Mouse (Mus musculus): ENCODE results near the gene Tnfaip8l3. TPM values are rescaled to one million over a fixed set of nuclear protein-coding genes. Genes with fewer than 3 reads are reported as not detected.
A peak's percentile ranks its signal among the peaks of the same experiment; 100 is the strongest.
"Not testable (repeated sequence)": the region's sequence is repeated elsewhere in the genome, so short reads cannot be mapped to it uniquely, and the experiment has no call there.

Gene Tnfaip8l3
- polyA plus RNA-seq, 1 experiment from 2014 or later, result 0.43 TPM

GRCm38 (mm10) chr9:54063655-54064054, 4.5 kb downstream of the Tnfaip8l3 start:
- no peak overlapping the region for H3K9ac ChIP-seq
- ATAC-seq (ENCODE audit: low FRiP score), result no peak

DNA sequence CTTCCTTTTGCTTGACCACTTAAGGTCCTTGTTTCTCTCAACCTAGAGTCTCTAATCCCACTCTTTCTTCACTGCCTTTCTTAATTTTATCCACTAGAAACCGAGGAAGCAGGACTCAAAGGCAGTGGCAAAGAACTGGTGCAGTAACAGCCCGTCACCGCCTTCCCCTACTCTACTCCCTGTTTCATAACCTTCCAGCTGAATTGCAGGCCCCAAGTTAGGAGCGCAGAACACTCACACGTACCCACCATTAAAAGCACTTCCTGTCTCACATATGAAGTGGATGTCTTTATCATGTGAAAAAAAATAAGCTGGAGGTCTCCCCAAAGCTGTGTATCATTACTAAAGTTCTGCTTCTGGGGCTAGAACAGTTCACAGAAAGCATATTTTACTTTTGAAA, 6.5 kb downstream of the Tnfaip8l3 start:
- Histone ChIP-seq H3K4me1 (replicated peaks) (peaks cover 13% of the 10 kb centered on the region; the same call in 1 of the 2 replicates), H3K9me3 (no peaks in the 10 kb centered on the region), H3K4me2 (no peak overlapping the region), H3K4me3 (no peak overlapping the region), H3K9ac (no peak overlapping the region), H3K36me3 (no peaks in the 10 kb centered on the region), H3K27ac (no peak overlapping the region), H3K27me3 (peaks cover 11% of the 10 kb centered on the region)
- 79% methylated on average over 5 of the region's 5 CpGs for WGBS
- no peak for ATAC-seq (ENCODE audit: low FRiP score)

More at GRCm38 (mm10) chr9:54063655-54064054, 4.5 kb downstream of the Tnfaip8l3 start:
- Histone ChIP-seq H3K9me3 (no peaks in the 10 kb centered on the region), H3K27me3 (peaks cover 28% of the 10 kb centered on the region), H3K4me3 (no peak overlapping the region), H3K4me1 (replicated peaks) (peaks cover 25% of the 10 kb centered on the region), H3K4me2 (no peak overlapping the region), H3K27ac (no peak overlapping the region), H3K36me3 (no peaks in the 10 kb centered on the region)
- 90% methylated on average over 3 of the region's 3 CpGs for WGBS

- Histone ChIP-seq H3K27ac (no peak overlapping the region), H3K36me3 (no peaks in the 10 kb centered on the region), H3K4me2 (no peak overlapping the region), H3K9ac (no peak overlapping the region), H3K4me1 (replicated peaks) (no peaks in the 10 kb centered on the region), H3K4me3 (no peak overlapping the region), H3K9me3 (no peaks in the 10 kb centered on the region), H3K27me3 (no peaks in the 10 kb centered on the region)
- no peak for ATAC-seq (ENCODE audit: low FRiP score)
- WGBS, result 93% methylated on average over 3 of the region's 3 CpGs
These were observed 16.7 kb downstream of the Tnfaip8l3 start for GRCm38 (mm10) chr9:54051298-54052068.

GRCm38 (mm10) chr9:54048978-54049377, 19.2 kb downstream of the Tnfaip8l3 start:
- ATAC-seq (ENCODE audit: low FRiP score), result no peak
- H3K36me3 ChIP-seq, result no peaks in the 10 kb centered on the region
- no peak overlapping the region for H3K9ac ChIP-seq
- no peak overlapping the region for H3K4me3 ChIP-seq
- WGBS, result 78% methylated on average over 5 of the region's 5 CpGs
- no peak overlapping the region for H3K27ac ChIP-seq
- no peaks in the 10 kb centered on the region for H3K9me3 ChIP-seq
- no peak overlapping the region for H3K4me2 ChIP-seq
- H3K4me1 ChIP-seq (replicated peaks), result no peaks in the 10 kb centered on the region
- H3K27me3 ChIP-seq, result no peaks in the 10 kb centered on the region

- H3K27me3 ChIP-seq, result no peaks in the 10 kb centered on the region
- 73% methylated on average over 5 of the region's 5 CpGs for WGBS
- no peak for ATAC-seq (ENCODE audit: low FRiP score)
These were observed 25.1 kb downstream of the Tnfaip8l3 start for GRCm38 (mm10) chr9:54043067-54043466.

GRCm38 (mm10) chr9:54037717-54038116, 30.5 kb downstream of the Tnfaip8l3 start:
- no peak for ATAC-seq (ENCODE audit: low FRiP score)

More at GRCm38 (mm10) chr9:54043067-54043466, 25.1 kb downstream of the Tnfaip8l3 start:
- no peak overlapping the region for H3K27ac ChIP-seq
- no peaks in the 10 kb centered on the region for H3K36me3 ChIP-seq
- no peak overlapping the region for H3K4me3 ChIP-seq
- H3K4me1 ChIP-seq (replicated peaks), result no peaks in the 10 kb centered on the region
- H3K9ac ChIP-seq, result no peak overlapping the region
- H3K4me2 ChIP-seq, result no peak overlapping the region
- H3K9me3 ChIP-seq, result no peaks in the 10 kb centered on the region

DNA sequence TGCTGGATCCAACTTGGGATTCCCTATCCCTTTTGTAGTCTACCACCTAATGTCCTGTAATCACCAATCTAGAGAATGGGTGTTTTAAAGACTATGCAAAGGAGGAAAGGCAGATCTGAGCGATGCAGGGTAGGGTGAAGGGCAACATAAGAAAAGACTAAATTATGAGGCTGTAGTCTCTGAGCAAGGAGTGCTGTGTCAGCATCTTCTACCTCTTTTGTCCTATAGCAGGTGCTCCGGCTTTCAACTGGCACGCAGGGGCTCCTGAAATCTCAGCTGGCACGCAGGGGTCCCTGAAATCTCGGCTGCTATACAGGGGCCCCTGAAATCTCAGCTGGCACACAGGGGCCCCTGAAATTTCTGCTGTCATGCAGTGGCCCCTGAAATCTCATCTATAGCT, 33.5 kb downstream of the Tnfaip8l3 start:
- ATAC-seq (ENCODE audit: low FRiP score), result no peak
- Histone ChIP-seq H3K36me3 (no peaks in the 10 kb centered on the region), H3K27me3 (no peaks in the 10 kb centered on the region), H3K4me1 (replicated peaks) (peaks cover 10% of the 10 kb centered on the region), H3K9me3 (no peaks in the 10 kb centered on the region), H3K4me3 (no peak overlapping the region), H3K27ac (no peak overlapping the region), H3K4me2 (no peak overlapping the region), H3K9ac (no peak overlapping the region)
- 82% methylated on average over 5 of the region's 5 CpGs for WGBS

More at GRCm38 (mm10) chr9:54037717-54038116, 30.5 kb downstream of the Tnfaip8l3 start:
- WGBS, result 49% methylated on average over 9 of the region's 9 CpGs
- Histone ChIP-seq H3K4me2 (no peak overlapping the region), H3K4me1 (replicated peaks) (peaks cover 10% of the 10 kb centered on the region), H3K36me3 (no peaks in the 10 kb centered on the region), H3K27ac (no peak overlapping the region), H3K4me3 (no peak overlapping the region), H3K9ac (no peak overlapping the region), H3K27me3 (no peaks in the 10 kb centered on the region), H3K9me3 (no peaks in the 10 kb centered on the region)

GRCm38 (mm10) chr9:54022795-54023194, 45.4 kb downstream of the Tnfaip8l3 start:
- Histone ChIP-seq H3K4me1 (replicated peaks) (no peaks in the 10 kb centered on the region), H3K9me3 (no peaks in the 10 kb centered on the region), H3K4me2 (no peak overlapping the region), H3K4me3 (no peak overlapping the region), H3K27ac (no peak overlapping the region), H3K36me3 (no peaks in the 10 kb centered on the region), H3K27me3 (no peaks in the 10 kb centered on the region), H3K9ac (no peak overlapping the region)
- no peak for ATAC-seq (ENCODE audit: low FRiP score)
- WGBS, result 86% methylated on average over 3 of the region's 3 CpGs

DNA sequence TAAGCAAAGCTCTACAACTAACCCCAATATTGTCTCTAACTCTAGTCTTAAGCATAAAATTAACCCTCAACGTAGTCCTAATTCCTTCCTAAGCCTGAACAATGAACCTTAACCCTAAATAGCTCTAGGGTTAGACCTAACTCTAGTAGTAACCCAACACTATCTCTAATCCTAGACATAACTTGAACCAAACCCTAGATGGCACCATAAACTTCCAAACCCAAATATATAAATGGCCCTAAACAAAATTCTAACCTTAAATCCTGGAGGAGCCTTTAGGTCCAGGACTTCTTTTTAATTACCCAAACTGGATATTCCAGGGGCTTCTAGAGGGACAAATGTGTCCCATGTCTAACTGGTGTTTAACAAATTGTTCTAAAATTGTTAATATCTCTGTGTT, 73.7 kb downstream of the Tnfaip8l3 start:
- Histone ChIP-seq H3K9ac (no peak overlapping the region), H3K27ac (no peak overlapping the region), H3K4me2 (no peak overlapping the region), H3K27me3 (0 out of 2 replicates have a peak, but pooled peaks cover under 1% of the 10 kb centered on the region), H3K4me3 (no peak overlapping the region), H3K9me3 (no peaks in the 10 kb centered on the region), H3K36me3 (no peaks in the 10 kb centered on the region), H3K4me1 (replicated peaks) (no peaks in the 10 kb centered on the region)
- ATAC-seq (ENCODE audit: low FRiP score), result no peak
- WGBS, result 79% methylated on average over 1 of the region's 1 CpGs

GRCm38 (mm10) chr9:53992567-53992966, 75.6 kb downstream of the Tnfaip8l3 start:
- H3K9ac ChIP-seq; H3K4me2 ChIP-seq; H3K4me3 ChIP-seq; H3K4me1 ChIP-seq (replicated peaks); H3K27ac ChIP-seq; H3K27me3 ChIP-seq; ATAC-seq (ENCODE audit: low FRiP score); H3K36me3 ChIP-seq; H3K9me3 ChIP-seq: not testable (repeated sequence)

- Histone ChIP-seq H3K9me3 (no peaks in the 10 kb centered on the region), H3K27me3 (0 out of 2 replicates have a peak, but pooled peaks cover 6% of the 10 kb centered on the region), H3K4me3 (no peak overlapping the region), H3K4me2 (no peak overlapping the region), H3K36me3 (no peaks in the 10 kb centered on the region), H3K27ac (no peak overlapping the region), H3K4me1 (replicated peaks) (no peaks in the 10 kb centered on the region), H3K9ac (no peak overlapping the region)
- peak; percentile 85; the same call in 1 of the 2 replicates for ATAC-seq (ENCODE audit: low FRiP score)
- 9% methylated on average over 3 of the region's 3 CpGs for WGBS
These were observed 77.3 kb downstream of the Tnfaip8l3 start for GRCm38 (mm10) chr9:53990921-53991320.

GRCm38 (mm10) chr9:53986972-53987371, 81.2 kb downstream of the Tnfaip8l3 start:
- Histone ChIP-seq H3K27me3 (0 out of 2 replicates have a peak, but pooled peaks cover 6% of the 10 kb centered on the region), H3K4me2 (no peak overlapping the region), H3K36me3 (no peaks in the 10 kb centered on the region), H3K9ac (no peak overlapping the region), H3K4me3 (no peak overlapping the region), H3K27ac (no peak overlapping the region), H3K4me1 (replicated peaks) (no peaks in the 10 kb centered on the region), H3K9me3 (no peaks in the 10 kb centered on the region)
- 47% methylated on average over 3 of the region's 3 CpGs for WGBS
- 0 out of 2 replicates have a peak, but pooled peaks have one; percentile 62 for ATAC-seq (ENCODE audit: low FRiP score)

GRCm38 (mm10) chr9:53984868-53985267, 83.3 kb downstream of the Tnfaip8l3 start:
- H3K27me3 ChIP-seq, result 0 out of 2 replicates have a peak, but pooled peaks cover 6% of the 10 kb centered on the region
- no peak overlapping the region for H3K4me2 ChIP-seq
- H3K4me3 ChIP-seq, result no peak overlapping the region
- no peak for ATAC-seq (ENCODE audit: low FRiP score)
- H3K9me3 ChIP-seq, result no peaks in the 10 kb centered on the region
- WGBS, result 31% methylated on average over 9 of the region's 9 CpGs
- no peaks in the 10 kb centered on the region for H3K36me3 ChIP-seq
- H3K9ac ChIP-seq, result no peak overlapping the region
- H3K4me1 ChIP-seq (replicated peaks), result no peaks in the 10 kb centered on the region
- no peak overlapping the region for H3K27ac ChIP-seq

Data from hindbrain, embryonic 13.5 days (tissue).